Mouse (Mus musculus) ES-Bruce4 (cell line): ENCODE results near the gene Il4.

Experiments used
- CTCF ChIP-seq: IDR thresholded peaks from one replicate; pipeline ENCODE4 v1.8.1; 2011; ENCODE audit warnings: low read depth, low read length
- EP300 ChIP-seq: IDR thresholded peaks from 2 replicates; pipeline ENCODE4 v1.6.1; 2011; ENCODE audit warnings: low read depth, low read length; ENCODE audit not compliant: insufficient read depth
- POLR2A ChIP-seq: IDR thresholded peaks from one replicate; pipeline ENCODE4 v1.8.1; 2011; ENCODE audit warnings: low read length; ENCODE audit not compliant: insufficient read depth

DNA sequence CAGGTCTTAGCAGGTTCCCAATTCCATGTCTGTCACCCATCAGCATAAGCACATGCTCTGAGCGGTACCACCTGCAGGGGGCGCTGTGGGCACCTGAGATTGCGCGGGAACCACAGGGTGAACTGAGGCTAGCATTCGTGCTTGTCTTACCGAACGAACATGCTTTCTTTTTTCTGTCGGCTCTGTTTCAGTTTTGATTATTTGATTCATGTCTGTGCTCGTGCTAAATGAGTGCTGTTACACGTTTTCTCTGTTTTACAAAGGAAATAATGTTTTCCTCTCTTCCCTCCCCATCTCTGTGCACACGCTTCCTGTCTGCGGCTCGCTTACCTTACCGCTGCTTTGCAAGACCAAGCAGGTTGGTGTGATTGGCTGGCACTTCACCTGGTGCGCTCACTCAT is 28.1 kb downstream of the Il4 start:
- TF ChIP-seq CTCF: peak; percentile 98
- 0 out of 2 replicates have a peak, but pooled peaks have one; percentile 8 for TF ChIP-seq EP300
- no peak for TF ChIP-seq POLR2A
